ENCODE assay signal across 9 mouse cellular contexts in genomic region chr13:96855191-96855590, GRCm38 (mm10).
A peak's percentile ranks its signal among the peaks of the same experiment; 100 is the strongest.
DNase-seq lines count a peak whose midpoint lies in the region; ATAC-seq and TF ChIP-seq lines count a peak whose summit lies in the region.
"Had no signal": no experiment of that assay in that cellular context is flagged by ENCODE, and none has a peak within 500 bp of the region (broad histone marks: within the 10 kb centered on the region; RNA-seq: fewer than 3 reads in every experiment).

No protein-coding gene starts in this region.

- peak; percentile 69 for DNase-seq in kidney, adult 2 months
- DNase-seq in adrenal gland, adult 18-20 months (ENCODE audit: low spot score in 2 of 2): peak; percentile 65 to 70
- DNase-seq in embryo, embryonic 10.5 days (ENCODE audit: low spot score): peak; percentile 84
- peak; percentile 84 for DNase-seq in hindbrain, embryonic 14.5 days (ENCODE audit: low spot score)
- DNase-seq in left cerebral cortex, postnatal 10 days (ENCODE audit: extremely low spot score in 1 of 2, low spot score in 2 of 2): peak; percentile 61 to 70
- DNase-seq in thymus, postnatal 4 days: peak; percentile 82

- no peaks in the 10 kb centered on the region for H3K36me3 ChIP-seq in kidney, adult 2 months (ENCODE audit: control insufficient read depth, insufficient read depth, low read length)
- H3K36me3 ChIP-seq in kidney, embryonic 14.5 days (ENCODE audit: control insufficient read depth, insufficient read depth, low read length): no peaks in the 10 kb centered on the region
- H3K36me3 ChIP-seq in hindbrain, embryonic 14.5 days (replicated peaks; ENCODE audit: control insufficient read depth, insufficient read depth): no peaks in the 10 kb centered on the region
- no peaks in the 10 kb centered on the region for H3K36me3 ChIP-seq in neural tube, embryonic 14.5 days (ENCODE audit: control insufficient read depth, insufficient read depth, low read length)

- no peaks in the 10 kb centered on the region for H3K4me1 ChIP-seq in kidney, adult 2 months (ENCODE audit: control insufficient read depth, insufficient read depth, low read length)
- H3K4me1 ChIP-seq in kidney, embryonic 14.5 days (ENCODE audit: control insufficient read depth, insufficient read depth, low read length): no peaks in the 10 kb centered on the region
- no peaks in the 10 kb centered on the region for H3K4me1 ChIP-seq in hindbrain, embryonic 14.5 days (replicated peaks; ENCODE audit: control insufficient read depth, insufficient read depth, low read length)
- no peaks in the 10 kb centered on the region for H3K4me1 ChIP-seq in neural tube, embryonic 14.5 days (ENCODE audit: control insufficient read depth, insufficient read depth, low read length)

- no peak overlapping the region for H3K4me2 ChIP-seq in kidney, embryonic 14.5 days (replicated peaks; ENCODE audit: low read depth, low read length)
- no peak overlapping the region for H3K4me2 ChIP-seq in hindbrain, embryonic 14.5 days (replicated peaks)
- H3K4me2 ChIP-seq in neural tube, embryonic 14.5 days (ENCODE audit: low read depth, low read length): no peak overlapping the region

- no peak overlapping the region for H3K4me3 ChIP-seq in kidney, adult 2 months (ENCODE audit: insufficient read depth, low read depth, low read length)
- H3K4me3 ChIP-seq in kidney, embryonic 14.5 days (ENCODE audit: low read length): no peak overlapping the region
- H3K4me3 ChIP-seq in hindbrain, embryonic 14.5 days (replicated peaks; ENCODE audit: low read length): no peak overlapping the region
- H3K4me3 ChIP-seq in neural tube, embryonic 14.5 days (ENCODE audit: low read depth, low read length): no peak overlapping the region
- H3K4me3 ChIP-seq: myocyte had no signal

- intact Hi-C loops in left cerebral cortex, postnatal 10 days (cut with DNase I): loop anchor here (10.0 kb wide), 2 partner anchors 150 to 200 kb away; no protein-coding TSS in a partner anchor

- ATAC-seq in kidney, embryonic 14.5 days (ENCODE audit: low FRiP score, low TSS enrichment): no peak
- ATAC-seq in hindbrain, embryonic 14.5 days (ENCODE audit: low FRiP score): no peak
- peak; percentile 44; the same call in 1 of the 2 replicates for ATAC-seq in neural tube, embryonic 14.5 days (ENCODE audit: low read depth)

- 13% methylated on average over 3 of the region's 3 CpGs for WGBS in kidney, adult 2 months
- 24% methylated on average over 3 of the region's 3 CpGs for WGBS in kidney, embryonic 14.5 days
- 26% methylated on average over 3 of the region's 3 CpGs for WGBS in hindbrain, embryonic 14.5 days
- 26% methylated on average over 3 of the region's 3 CpGs for WGBS in neural tube, embryonic 14.5 days

- no peak overlapping the region for H3K9ac ChIP-seq in kidney, embryonic 14.5 days (ENCODE audit: low read depth, low read length)
- H3K9ac ChIP-seq in hindbrain, embryonic 14.5 days: no peak overlapping the region
- H3K9ac ChIP-seq in neural tube, embryonic 14.5 days (replicated peaks; ENCODE audit: low read depth, low read length): no peak overlapping the region

- TF ChIP-seq CTCF in kidney, adult 2 months (conservative IDR thresholded peaks at IDR 0.05; ENCODE audit: insufficient read depth, insufficient read length, low read depth, low read length): 0 out of 2 replicates have a peak, but pooled peaks have one; percentile 17

- no peak for TF ChIP-seq POLR2A in kidney, adult 2 months (IDR thresholded peaks at IDR 0.05; ENCODE audit: low read depth, low read length)

- H3K9me3 ChIP-seq in kidney, embryonic 14.5 days (ENCODE audit: control insufficient read depth, low read length): no peaks in the 10 kb centered on the region
- no peaks in the 10 kb centered on the region for H3K9me3 ChIP-seq in hindbrain, embryonic 14.5 days (ENCODE audit: control insufficient read depth, low read length)
- H3K9me3 ChIP-seq in neural tube, embryonic 14.5 days (ENCODE audit: control insufficient read depth, low read length): no peaks in the 10 kb centered on the region

- H3K27ac ChIP-seq in kidney, adult 2 months (ENCODE audit: insufficient read depth, low read depth, low read length): no peak overlapping the region
- H3K27ac ChIP-seq in kidney, embryonic 14.5 days (ENCODE audit: low read depth, low read length): no peak overlapping the region
- no peak overlapping the region for H3K27ac ChIP-seq in hindbrain, embryonic 14.5 days
- no peak overlapping the region for H3K27ac ChIP-seq in neural tube, embryonic 14.5 days (ENCODE audit: low read depth, low read length)

- H3K27me3 ChIP-seq in kidney, adult 2 months (replicated peaks; ENCODE audit: control insufficient read depth, insufficient read depth, low read length): no peaks in the 10 kb centered on the region
- no peaks in the 10 kb centered on the region for H3K27me3 ChIP-seq in kidney, embryonic 14.5 days (ENCODE audit: control insufficient read depth, insufficient read depth, low read length)
- H3K27me3 ChIP-seq in hindbrain, embryonic 14.5 days (ENCODE audit: control insufficient read depth, insufficient read depth, low read length): no peaks in the 10 kb centered on the region
- no peaks in the 10 kb centered on the region for H3K27me3 ChIP-seq in neural tube, embryonic 14.5 days (ENCODE audit: control insufficient read depth, insufficient read depth, low read length)
